Mouse (Mus musculus): ENCODE data around the gene Runx2. TPM values are rescaled to one million over a fixed set of nuclear protein-coding genes. Genes with fewer than 3 reads are reported as not detected.

The Runx2 gene
- polyA plus RNA-seq, 1 experiment from 2014 or later = 0.41 TPM

- peaks cover 7% of the 10 kb centered on the region for H3K4me1 ChIP-seq (replicated peaks; ENCODE audit: control insufficient read depth, insufficient read depth, low read length)
- peak within 1 kb of the TSS; percentile 99 for H3K9ac ChIP-seq (replicated peaks; ENCODE audit: low read depth, low read length)
- peak within 1 kb of the TSS; percentile 67 for H3K4me2 ChIP-seq (ENCODE audit: low read length)
- H3K9me3 ChIP-seq (ENCODE audit: control insufficient read depth, low read length) = no peaks in the 10 kb centered on the region
- no peaks in the 10 kb centered on the region for H3K27me3 ChIP-seq (replicated peaks; ENCODE audit: control insufficient read depth, insufficient read depth, low read length)
- peak within 1 kb of the TSS; percentile 96 for H3K4me3 ChIP-seq (replicated peaks; ENCODE audit: low read length)
- H3K27ac ChIP-seq (ENCODE audit: low read length) = peak within 1 kb of the TSS; percentile 93
- H3K36me3 ChIP-seq (ENCODE audit: control insufficient read depth, insufficient read depth) = no peaks in the 10 kb centered on the region
- WGBS = under 1% methylated on average over 37 of the region's 40 CpGs
- ATAC-seq = peak; percentile 95
Measured at GRCm38 (mm10) chr17:44776738-44777270, 37.8 kb downstream of the Runx2 start, which contains the start of gene Supt3. Gene Supt3, plus strand, starts transcription at chr17:44777152.

GRCm38 (mm10) chr17:44772576-44772975, 42.0 kb downstream of the Runx2 start:
- WGBS = 91% methylated on average over 2 of the region's 2 CpGs
- Histone ChIP-seq H3K4me1 (replicated peaks; ENCODE audit: control insufficient read depth, insufficient read depth, low read length) (no peaks in the 10 kb centered on the region; the same call in 1 of the 2 replicates), H3K9me3 (ENCODE audit: control insufficient read depth, low read length) (no peaks in the 10 kb centered on the region), H3K27ac (ENCODE audit: low read length) (no peak overlapping the region), H3K27me3 (replicated peaks; ENCODE audit: control insufficient read depth, insufficient read depth, low read length) (no peaks in the 10 kb centered on the region), H3K4me2 (ENCODE audit: low read length) (no peak overlapping the region), H3K4me3 (replicated peaks; ENCODE audit: low read length) (no peak overlapping the region), H3K9ac (replicated peaks; ENCODE audit: low read depth, low read length) (no peak overlapping the region), H3K36me3 (ENCODE audit: control insufficient read depth, insufficient read depth) (no peaks in the 10 kb centered on the region)
- ATAC-seq = no peak

GRCm38 (mm10) chr17:44770871-44771270, 43.7 kb downstream of the Runx2 start:
- no peak for ATAC-seq
- H3K4me1 ChIP-seq (replicated peaks; ENCODE audit: control insufficient read depth, insufficient read depth, low read length) = no peaks in the 10 kb centered on the region
- H3K4me2 ChIP-seq (ENCODE audit: low read length) = no peak overlapping the region
- no peak overlapping the region for H3K4me3 ChIP-seq (replicated peaks; ENCODE audit: low read length)
- no peak overlapping the region for H3K9ac ChIP-seq (replicated peaks; ENCODE audit: low read depth, low read length)
- no peak overlapping the region for H3K27ac ChIP-seq (ENCODE audit: low read length)
- no peaks in the 10 kb centered on the region for H3K9me3 ChIP-seq (ENCODE audit: control insufficient read depth, low read length)
- H3K27me3 ChIP-seq (replicated peaks; ENCODE audit: control insufficient read depth, insufficient read depth, low read length) = no peaks in the 10 kb centered on the region
- 90% methylated on average over 2 of the region's 2 CpGs for WGBS
- H3K36me3 ChIP-seq (ENCODE audit: control insufficient read depth, insufficient read depth) = no peaks in the 10 kb centered on the region

GRCm38 (mm10) chr17:44768522-44768921, 46.1 kb downstream of the Runx2 start:
- Histone ChIP-seq H3K36me3 (ENCODE audit: control insufficient read depth, insufficient read depth) (no peaks in the 10 kb centered on the region), H3K9ac (replicated peaks; ENCODE audit: low read depth, low read length) (no peak overlapping the region), H3K27me3 (replicated peaks; ENCODE audit: control insufficient read depth, insufficient read depth, low read length) (no peaks in the 10 kb centered on the region), H3K9me3 (ENCODE audit: control insufficient read depth, low read length) (no peaks in the 10 kb centered on the region), H3K4me1 (replicated peaks; ENCODE audit: control insufficient read depth, insufficient read depth, low read length) (no peaks in the 10 kb centered on the region), H3K4me2 (ENCODE audit: low read length) (no peak overlapping the region), H3K4me3 (replicated peaks; ENCODE audit: low read length) (no peak overlapping the region), H3K27ac (ENCODE audit: low read length) (no peak overlapping the region)
- WGBS = 74% methylated on average over 5 of the region's 5 CpGs
- no peak for ATAC-seq

- Histone ChIP-seq H3K36me3 (ENCODE audit: control insufficient read depth, insufficient read depth) (no peaks in the 10 kb centered on the region), H3K9ac (replicated peaks; ENCODE audit: low read depth, low read length) (no peak overlapping the region), H3K27me3 (replicated peaks; ENCODE audit: control insufficient read depth, insufficient read depth, low read length) (no peaks in the 10 kb centered on the region), H3K9me3 (ENCODE audit: control insufficient read depth, low read length) (no peaks in the 10 kb centered on the region), H3K4me2 (ENCODE audit: low read length) (no peak overlapping the region), H3K4me3 (replicated peaks; ENCODE audit: low read length) (no peak overlapping the region), H3K27ac (ENCODE audit: low read length) (no peak overlapping the region), H3K4me1 (replicated peaks; ENCODE audit: control insufficient read depth, insufficient read depth, low read length) (no peaks in the 10 kb centered on the region)
- 93% methylated on average over 1 of the region's 1 CpGs for WGBS
- ATAC-seq = no peak
Measured at GRCm38 (mm10) chr17:44767375-44767774, 47.2 kb downstream of the Runx2 start.

- Histone ChIP-seq H3K4me2 (ENCODE audit: low read length) (no peak overlapping the region), H3K4me1 (replicated peaks; ENCODE audit: control insufficient read depth, insufficient read depth, low read length) (no peaks in the 10 kb centered on the region), H3K27ac (ENCODE audit: low read length) (no peak overlapping the region), H3K36me3 (ENCODE audit: control insufficient read depth, insufficient read depth) (no peaks in the 10 kb centered on the region), H3K9ac (replicated peaks; ENCODE audit: low read depth, low read length) (no peak overlapping the region), H3K4me3 (replicated peaks; ENCODE audit: low read length) (no peak overlapping the region), H3K9me3 (ENCODE audit: control insufficient read depth, low read length) (no peaks in the 10 kb centered on the region), H3K27me3 (replicated peaks; ENCODE audit: control insufficient read depth, insufficient read depth, low read length) (no peaks in the 10 kb centered on the region)
- WGBS = 66% methylated on average over 2 of the region's 2 CpGs
- ATAC-seq = no peak
Measured at GRCm38 (mm10) chr17:44766975-44767374, 47.6 kb downstream of the Runx2 start.

- H3K9me3 ChIP-seq (ENCODE audit: control insufficient read depth, low read length) = no peaks in the 10 kb centered on the region
- H3K27me3 ChIP-seq (replicated peaks; ENCODE audit: control insufficient read depth, insufficient read depth, low read length) = no peaks in the 10 kb centered on the region
- H3K4me3 ChIP-seq (replicated peaks; ENCODE audit: low read length) = no peak overlapping the region
- no peaks in the 10 kb centered on the region for H3K36me3 ChIP-seq (ENCODE audit: control insufficient read depth, insufficient read depth)
- no peak for ATAC-seq
- no peak overlapping the region for H3K4me2 ChIP-seq (ENCODE audit: low read length)
- H3K9ac ChIP-seq (replicated peaks; ENCODE audit: low read depth, low read length) = no peak overlapping the region
- H3K27ac ChIP-seq (ENCODE audit: low read length) = no peak overlapping the region
- WGBS = 93% methylated on average over 11 of the region's 11 CpGs
- H3K4me1 ChIP-seq (replicated peaks; ENCODE audit: control insufficient read depth, insufficient read depth, low read length) = no peaks in the 10 kb centered on the region
Measured at GRCm38 (mm10) chr17:44766318-44766717, 48.3 kb downstream of the Runx2 start.

GRCm38 (mm10) chr17:44745378-44745777, 69.2 kb downstream of the Runx2 start:
- 86% methylated on average over 8 of the region's 8 CpGs for WGBS
- no peak overlapping the region for H3K4me3 ChIP-seq (replicated peaks; ENCODE audit: low read length)
- no peak overlapping the region for H3K9ac ChIP-seq (replicated peaks; ENCODE audit: low read depth, low read length)
- H3K9me3 ChIP-seq (ENCODE audit: control insufficient read depth, low read length) = no peaks in the 10 kb centered on the region
- H3K4me2 ChIP-seq (ENCODE audit: low read length) = no peak overlapping the region
- no peak for ATAC-seq
- peaks cover 8% of the 10 kb centered on the region for H3K27me3 ChIP-seq (replicated peaks; ENCODE audit: control insufficient read depth, insufficient read depth, low read length)
- H3K27ac ChIP-seq (ENCODE audit: low read length) = no peak overlapping the region
- no peaks in the 10 kb centered on the region for H3K4me1 ChIP-seq (replicated peaks; ENCODE audit: control insufficient read depth, insufficient read depth, low read length)
- no peaks in the 10 kb centered on the region for H3K36me3 ChIP-seq (ENCODE audit: control insufficient read depth, insufficient read depth)

GRCm38 (mm10) chr17:44743780-44744179, 70.8 kb downstream of the Runx2 start:
- no peaks in the 10 kb centered on the region for H3K36me3 ChIP-seq (ENCODE audit: control insufficient read depth, insufficient read depth)
- H3K4me3 ChIP-seq (replicated peaks; ENCODE audit: low read length) = no peak overlapping the region
- no peak overlapping the region for H3K27ac ChIP-seq (ENCODE audit: low read length)
- H3K9ac ChIP-seq (replicated peaks; ENCODE audit: low read depth, low read length) = no peak overlapping the region
- no peak overlapping the region for H3K4me2 ChIP-seq (ENCODE audit: low read length)
- no peaks in the 10 kb centered on the region for H3K4me1 ChIP-seq (replicated peaks; ENCODE audit: control insufficient read depth, insufficient read depth, low read length)
- H3K9me3 ChIP-seq (ENCODE audit: control insufficient read depth, low read length) = no peaks in the 10 kb centered on the region
- ATAC-seq = no peak
- H3K27me3 ChIP-seq (replicated peaks; ENCODE audit: control insufficient read depth, insufficient read depth, low read length) = peaks cover 19% of the 10 kb centered on the region
- 71% methylated on average over 3 of the region's 3 CpGs for WGBS

- no peaks in the 10 kb centered on the region for H3K9me3 ChIP-seq (ENCODE audit: control insufficient read depth, low read length)
- no peak for ATAC-seq
- 89% methylated on average over 9 of the region's 9 CpGs for WGBS
Measured at GRCm38 (mm10) chr17:44742246-44742645, 72.4 kb downstream of the Runx2 start.

More at GRCm38 (mm10) chr17:44742246-44742645, 72.4 kb downstream of the Runx2 start:
- Histone ChIP-seq H3K9ac (replicated peaks; ENCODE audit: low read depth, low read length) (no peak overlapping the region), H3K4me2 (ENCODE audit: low read length) (no peak overlapping the region), H3K4me3 (replicated peaks; ENCODE audit: low read length) (no peak overlapping the region), H3K36me3 (ENCODE audit: control insufficient read depth, insufficient read depth) (no peaks in the 10 kb centered on the region), H3K27ac (ENCODE audit: low read length) (no peak overlapping the region), H3K4me1 (replicated peaks; ENCODE audit: control insufficient read depth, insufficient read depth, low read length) (peaks cover 7% of the 10 kb centered on the region), H3K27me3 (replicated peaks; ENCODE audit: control insufficient read depth, insufficient read depth, low read length) (peaks cover 27% of the 10 kb centered on the region)
